Mouse (Mus musculus) megakaryocyte, embryonic 14.5 days (primary cell): Measurements from ENCODE around the gene Paxip1. TPM values are rescaled to one million over a fixed set of nuclear protein-coding genes. Genes with fewer than 3 reads are reported as not detected.

Experiments used
- H3K27me3 ChIP-seq: replicated peaks from 2 replicates; pipeline ENCODE3; 2012; ENCODE audit warnings: inconsistent platforms
- H3K36me3 ChIP-seq: replicated peaks from 2 replicates; pipeline ENCODE3; 2012; ENCODE audit warnings: low read length, inconsistent platforms, mixed read lengths
- H3K4me1 ChIP-seq: 2 replicates; pipeline ENCODE4 v1.6.1; 2012; ENCODE audit warnings: inconsistent platforms
- H3K4me3 ChIP-seq: replicated peaks from 2 replicates; pipeline ENCODE3; 2012; ENCODE audit warnings: moderate library complexity, mild to moderate bottlenecking, inconsistent platforms
- H3K9me3 ChIP-seq: 2 replicates; pipeline ENCODE4 v1.6.1; 2012; ENCODE audit warnings: inconsistent platforms
- FLI1 ChIP-seq: IDR thresholded peaks from 2 replicates; pipeline ENCODE4 v1.6.1; 2012; ENCODE audit warnings: low read length, inconsistent platforms, mixed read lengths
- GATA1 ChIP-seq: IDR thresholded peaks from 3 replicates; pipeline ENCODE4 v1.6.1; 2012; ENCODE audit warnings: mixed read lengths, low read length, inconsistent platforms, borderline replicate concordance
- polyA plus RNA-seq: library from polyadenylated mRNA; stranded (reverse); fragments of >175 nt; gene quantifications from 2 replicates; pipeline ENCODE4 v1.2.3, GENCODE M21; 2012; ENCODE audit warnings: low replicate concordance; ENCODE audit not compliant: insufficient read depth

Paxip1 gene
- 7.1 and 16.3 TPM in 2 replicates for polyA plus RNA-seq

DNA sequence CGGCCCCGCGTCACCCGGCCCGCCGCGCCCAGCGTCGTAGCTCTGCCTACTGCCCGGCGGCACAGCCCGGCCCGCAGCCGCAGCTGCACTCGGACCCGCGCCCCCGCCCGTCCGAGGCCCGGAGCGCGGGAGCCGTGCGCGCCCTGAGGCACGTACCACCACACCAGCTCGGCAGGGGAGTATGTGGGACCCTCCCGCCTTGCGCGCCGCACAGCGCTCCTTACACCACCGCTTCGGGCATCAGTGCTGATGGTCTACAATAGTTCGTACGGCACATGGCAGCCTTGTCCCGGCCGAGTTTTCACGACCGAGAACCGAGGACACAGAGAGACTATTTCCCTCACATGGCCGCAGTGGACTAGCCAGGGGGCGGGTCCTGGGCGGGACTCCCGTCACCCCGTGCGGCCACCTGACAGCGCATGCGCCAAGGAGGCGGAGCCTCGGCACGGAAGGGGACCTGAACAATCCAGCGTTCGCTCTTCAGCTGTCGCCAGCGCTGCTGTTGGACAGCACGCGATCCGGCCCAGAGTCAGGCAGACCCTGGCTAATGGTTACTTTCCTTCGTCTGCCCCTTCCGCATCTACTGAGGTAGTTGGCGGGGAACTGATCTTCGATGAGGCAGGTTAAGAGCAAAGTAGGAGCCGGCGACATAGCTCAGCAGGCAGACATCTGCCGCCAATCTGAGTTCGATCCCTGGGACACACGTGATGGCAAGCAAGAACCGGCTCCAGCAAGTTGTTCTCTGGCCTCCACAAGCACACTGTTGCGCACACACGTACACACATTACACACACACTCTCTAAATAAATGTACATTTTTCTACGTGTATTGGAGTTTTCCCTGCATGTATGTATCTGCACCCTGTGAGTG is at the start of gene Paxip1:
TSS of gene Paxip1 (minus strand) at position 389 of the 870 bp plus-strand sequence.
- Histone ChIP-seq H3K36me3 (peaks cover 29% of the 10 kb centered on the region), H3K27me3 (peaks cover 2% of the 10 kb centered on the region), H3K4me3 (peak within 1 kb of the TSS; percentile 99), H3K9me3 (peaks cover 7% of the 10 kb centered on the region), H3K4me1 (peaks cover 45% of the 10 kb centered on the region)
- TF ChIP-seq GATA1 (no peak), FLI1 (no peak)

DNA sequence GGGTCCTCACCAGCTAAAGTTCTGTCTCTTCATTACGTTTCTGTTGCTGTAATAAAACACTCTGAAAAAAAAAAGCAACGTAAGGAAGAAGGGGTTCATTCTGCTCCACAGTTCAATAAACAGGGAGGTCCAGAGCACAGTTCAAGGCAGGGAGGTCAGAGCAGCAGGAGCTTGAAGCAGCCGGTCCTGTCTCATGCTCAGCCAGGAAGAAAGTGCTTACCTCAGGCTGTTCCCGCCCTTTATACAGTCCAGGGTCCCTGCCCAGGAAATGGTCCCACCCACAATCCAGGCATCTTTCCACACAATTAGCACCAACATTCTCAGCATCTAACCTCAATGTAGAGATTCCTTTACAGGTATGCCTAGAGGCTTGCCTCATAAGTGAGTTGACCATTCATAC is 46.6 kb upstream of the Paxip1 start:
- H3K36me3 ChIP-seq, result no peaks in the 10 kb centered on the region
- peaks cover 5% of the 10 kb centered on the region; the same call in 1 of the 2 replicates for H3K4me1 ChIP-seq
- H3K9me3 ChIP-seq, result peaks cover 7% of the 10 kb centered on the region; the same call in 1 of the 2 replicates
- no peak for TF ChIP-seq FLI1
- no peak for TF ChIP-seq GATA1
- H3K27me3 ChIP-seq, result peaks cover 27% of the 10 kb centered on the region
- no peak overlapping the region for H3K4me3 ChIP-seq

DNA sequence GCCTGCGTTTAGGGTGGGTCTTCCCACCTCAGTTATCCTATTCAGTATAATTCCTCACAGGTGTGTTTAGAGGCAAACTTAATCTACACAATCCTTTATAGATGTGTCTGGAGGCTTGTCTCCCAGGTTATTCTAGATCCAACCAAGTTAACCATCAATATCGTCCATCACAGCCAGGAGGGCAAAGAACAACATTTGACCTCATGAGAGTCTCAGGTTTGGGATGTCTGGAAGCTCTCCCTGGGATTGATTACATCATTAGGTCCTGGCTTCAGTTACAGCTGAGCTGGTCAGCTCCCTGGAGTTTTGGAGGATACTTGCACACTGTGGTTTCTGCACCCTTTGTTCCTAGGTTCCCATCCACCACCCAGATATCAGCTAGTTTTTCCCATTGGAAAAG is 43.6 kb upstream of the Paxip1 start:
- Histone ChIP-seq H3K36me3 (no peaks in the 10 kb centered on the region), H3K27me3 (peaks cover 6% of the 10 kb centered on the region), H3K4me1 (no peaks in the 10 kb centered on the region), H3K4me3 (no peak overlapping the region), H3K9me3 (peaks cover 7% of the 10 kb centered on the region; the same call in 1 of the 2 replicates)
- TF ChIP-seq GATA1 (no peak), FLI1 (no peak)

DNA sequence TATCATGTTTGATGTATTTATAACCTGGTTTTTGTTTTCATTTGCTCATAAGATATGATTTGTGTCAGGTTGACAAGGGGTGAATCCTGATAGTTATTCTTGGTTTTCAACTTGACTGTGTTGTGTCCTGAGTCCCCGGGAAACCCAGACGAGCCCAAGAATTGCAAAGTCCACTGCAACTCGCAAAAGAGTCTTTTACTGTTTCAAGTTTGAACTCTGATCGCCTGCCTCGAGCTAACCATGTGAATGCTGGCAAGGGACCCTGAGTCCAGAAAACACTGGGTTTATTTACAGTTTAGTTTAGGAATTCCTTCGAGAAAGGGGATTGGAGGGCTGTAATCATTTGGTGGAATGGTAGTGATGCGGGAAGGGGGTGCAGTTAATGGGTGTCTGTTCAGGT is 36.5 kb upstream of the Paxip1 start:
- Histone ChIP-seq H3K9me3 (no peaks in the 10 kb centered on the region), H3K27me3 (no peaks in the 10 kb centered on the region)
- TF ChIP-seq FLI1 (no peak), GATA1 (no peak)

DNA sequence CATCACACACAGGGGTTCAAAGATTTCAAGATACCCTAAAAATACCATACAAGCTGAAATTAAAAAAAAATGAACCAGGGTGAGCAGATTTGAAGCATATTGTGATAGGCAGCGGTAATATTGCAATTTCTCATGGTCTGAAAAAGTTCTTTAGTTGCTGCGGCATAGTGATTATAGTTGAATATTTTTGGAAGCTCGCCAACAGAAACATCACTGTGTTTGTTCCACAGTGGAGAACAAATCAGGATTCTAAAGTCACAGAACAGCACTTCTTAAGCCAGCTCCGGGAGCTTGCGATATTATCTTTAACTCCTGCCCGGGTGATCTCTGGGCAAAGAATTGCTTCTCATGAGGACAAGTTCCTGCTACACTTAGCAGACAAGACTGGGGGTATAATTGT is 29.7 kb upstream of the Paxip1 start:
- TF ChIP-seq FLI1 (no peak), GATA1 (no peak)
- Histone ChIP-seq H3K27me3 (peaks cover 2% of the 10 kb centered on the region), H3K4me3 (no peak overlapping the region), H3K36me3 (no peaks in the 10 kb centered on the region), H3K4me1 (peaks cover 8% of the 10 kb centered on the region), H3K9me3 (no peaks in the 10 kb centered on the region)

More for the DNA sequence above, 36.5 kb upstream of the Paxip1 start:
- H3K4me1 ChIP-seq, result no peaks in the 10 kb centered on the region
- no peak overlapping the region for H3K4me3 ChIP-seq
- H3K36me3 ChIP-seq, result no peaks in the 10 kb centered on the region

DNA sequence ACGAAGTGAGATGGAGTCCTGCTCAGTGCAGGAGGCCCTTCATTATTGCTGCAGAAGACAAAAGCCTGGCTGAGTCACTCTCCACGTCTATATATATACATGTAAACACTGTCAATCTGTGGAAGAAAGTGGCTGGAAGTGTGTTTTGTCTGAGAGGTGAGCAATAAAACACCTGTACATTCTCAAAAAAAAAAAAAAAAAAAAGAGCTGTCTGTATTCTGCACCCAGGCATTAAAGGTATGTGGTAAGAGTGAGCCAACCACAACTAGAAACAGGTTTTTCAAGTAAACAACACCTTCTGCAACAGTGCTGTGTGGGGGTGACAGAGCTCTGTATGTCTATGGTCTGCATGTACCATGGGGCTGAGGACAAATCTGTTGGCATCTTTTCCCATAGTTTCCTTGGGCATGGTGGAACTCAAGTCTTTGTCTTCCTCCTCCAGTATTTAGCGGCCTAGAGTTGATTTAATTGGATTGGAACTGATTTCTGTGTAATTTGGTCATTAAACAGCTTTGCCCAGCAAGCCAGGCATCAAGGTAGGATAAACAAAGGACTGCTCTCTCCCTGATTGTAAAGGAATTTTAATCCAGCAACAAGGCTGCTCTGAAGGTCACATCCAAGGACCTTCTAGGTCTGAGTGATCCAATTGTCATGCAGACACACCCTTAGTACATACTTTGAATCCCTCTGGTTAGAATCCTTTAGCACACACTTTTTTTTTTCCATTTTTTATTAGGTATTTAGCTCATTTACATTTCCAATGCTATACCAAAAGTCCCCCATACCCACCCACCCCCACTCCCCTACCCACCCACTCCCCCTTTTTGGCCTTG is 27.6 kb upstream of the Paxip1 start:
- TF ChIP-seq GATA1 (no peak), FLI1 (no peak)
- H3K4me1 ChIP-seq, result peaks cover 8% of the 10 kb centered on the region
- H3K36me3 ChIP-seq, result no peaks in the 10 kb centered on the region
- peaks cover 2% of the 10 kb centered on the region for H3K27me3 ChIP-seq
- no peak overlapping the region for H3K4me3 ChIP-seq
- no peaks in the 10 kb centered on the region for H3K9me3 ChIP-seq

DNA sequence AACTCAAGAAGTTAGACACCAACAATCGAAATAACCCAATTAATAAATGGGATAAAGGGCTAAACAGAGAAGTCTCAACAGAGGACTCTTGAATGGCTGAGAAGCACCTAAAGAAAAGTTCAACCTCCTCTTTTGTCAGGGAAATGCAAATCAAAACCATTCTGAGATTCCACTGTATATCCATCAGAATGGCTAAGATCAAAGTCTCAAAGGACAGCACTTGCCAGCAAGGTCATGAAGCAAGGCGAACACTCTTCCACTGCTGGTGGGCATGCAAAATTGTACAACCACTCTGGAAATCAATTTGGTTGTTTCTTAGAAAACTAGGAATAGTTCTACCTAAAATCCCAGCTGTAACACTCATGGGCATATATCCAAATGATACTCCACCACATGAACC is 22.8 kb upstream of the Paxip1 start:
- Histone ChIP-seq H3K9me3 (peaks cover 6% of the 10 kb centered on the region; the same call in 1 of the 2 replicates), H3K36me3 (no peaks in the 10 kb centered on the region), H3K27me3 (peaks cover 7% of the 10 kb centered on the region), H3K4me1 (peaks cover 8% of the 10 kb centered on the region), H3K4me3 (no peak overlapping the region)
- no peak for TF ChIP-seq FLI1
- TF ChIP-seq GATA1, result no peak

DNA sequence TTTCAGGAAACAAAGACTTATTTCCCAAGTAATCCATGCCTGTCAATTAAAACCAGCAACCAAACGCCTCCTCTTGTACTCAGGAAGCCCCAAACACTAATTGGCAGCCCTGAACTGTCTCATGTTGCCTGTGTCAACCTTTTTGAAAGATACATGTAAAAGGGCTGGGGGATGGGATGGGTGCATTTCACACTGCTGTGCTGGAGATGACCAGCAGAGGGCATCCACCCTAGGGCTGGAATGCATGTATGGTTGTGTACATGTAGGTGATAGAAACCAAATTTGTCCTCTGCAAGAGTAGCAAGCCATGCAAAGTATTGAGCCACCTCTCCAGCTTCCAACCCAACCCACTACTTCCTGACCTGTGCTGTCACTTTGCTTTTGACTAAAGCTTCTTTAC is 2.4 kb upstream of the Paxip1 start:
- peaks cover 6% of the 10 kb centered on the region for H3K36me3 ChIP-seq
- peaks cover 9% of the 10 kb centered on the region for H3K27me3 ChIP-seq
- peaks cover 39% of the 10 kb centered on the region for H3K4me1 ChIP-seq
- H3K4me3 ChIP-seq, result no peak overlapping the region
- peaks cover 11% of the 10 kb centered on the region for H3K9me3 ChIP-seq
- no peak for TF ChIP-seq FLI1
- TF ChIP-seq GATA1, result no peak

DNA sequence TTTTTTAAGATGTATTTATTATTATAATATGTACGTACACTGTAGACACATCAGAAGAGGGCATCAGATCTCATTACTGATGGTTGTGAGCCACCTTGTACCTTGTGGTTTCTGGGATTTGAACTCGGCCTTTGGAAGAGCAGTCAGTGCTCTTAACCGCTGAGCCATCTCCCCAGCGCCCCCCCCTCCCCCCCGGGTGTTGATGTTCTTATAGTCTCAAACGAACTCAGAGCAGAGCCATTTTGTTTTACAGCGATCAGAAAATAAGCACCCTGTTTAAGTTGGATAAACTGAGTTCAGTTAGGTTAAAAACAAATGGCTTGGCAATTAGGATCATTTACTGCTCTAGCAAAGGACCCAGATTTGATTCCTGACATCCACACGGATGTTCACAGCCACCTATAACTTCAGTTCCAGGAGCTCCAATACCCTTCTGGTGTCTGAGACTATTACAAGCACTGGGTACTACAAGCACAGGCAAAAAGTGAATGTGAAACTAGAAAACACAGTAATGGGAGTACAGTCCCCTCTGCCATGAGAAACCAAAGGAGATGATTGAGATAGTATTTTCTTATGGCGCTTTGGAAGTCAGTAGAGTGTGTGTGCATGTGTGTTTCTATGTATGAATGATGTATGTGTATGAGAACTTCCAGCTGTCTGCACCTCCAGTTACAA is 1.2 kb upstream of the Paxip1 start:
- Histone ChIP-seq H3K9me3 (peaks cover 11% of the 10 kb centered on the region), H3K4me1 (peaks cover 45% of the 10 kb centered on the region), H3K4me3 (peak overlapping the region; percentile 99), H3K27me3 (peaks cover 4% of the 10 kb centered on the region), H3K36me3 (peaks cover 18% of the 10 kb centered on the region)
- TF ChIP-seq GATA1 (no peak), FLI1 (no peak)
